Mouse (Mus musculus) kidney, postnatal 0 days (tissue): ENCODE data around the gene Lemd1. TPM values are rescaled to one million over a fixed set of nuclear protein-coding genes. Genes with fewer than 3 reads are reported as not detected.

ENCODE experiments used
- ATAC-seq: fragments of 200-750 bp; cut with Nextera tagmentation; replicated peaks from 2 replicates; pipeline ENCODE4 v1.8.0; 2017; ENCODE audit warnings: low read depth, moderate number of reproducible peaks, moderate TSS enrichment, moderate library complexity; ENCODE audit not compliant: low FRiP score
- DNase-seq: peaks from one replicate; pipeline ENCODE4 v3.0.0-alpha.2; 2016; ENCODE audit warnings: low spot score
- H3K27ac ChIP-seq: fragments of 300-500 bp; sonication (generic); 2 replicates; pipeline ENCODE4 v1.5.1; 2014; ENCODE audit warnings: mild to moderate bottlenecking
- H3K27me3 ChIP-seq: fragments of 300-500 bp; sonication (generic); 2 replicates; pipeline ENCODE4 v1.6.1; 2014; ENCODE audit warnings: low read length, mixed read lengths; ENCODE audit not compliant: insufficient read depth
- H3K36me3 ChIP-seq: fragments of 300-500 bp; sonication (generic); 2 replicates; pipeline ENCODE4 v1.6.1; 2014; ENCODE audit warnings: low read length, mixed read lengths; ENCODE audit not compliant: insufficient read depth
- H3K4me1 ChIP-seq: fragments of 300-500 bp; sonication (generic); replicated peaks from 2 replicates; pipeline ENCODE4 v1.6.1; 2014; ENCODE audit warnings: antibody characterized with exemption, low read length, mixed read lengths; ENCODE audit not compliant: insufficient read depth
- H3K4me2 ChIP-seq: fragments of 300-500 bp; sonication (generic); 2 replicates; pipeline ENCODE4 v1.6.1; 2014; ENCODE audit warnings: mild to moderate bottlenecking, low read length, moderate library complexity, mixed read lengths
- H3K4me3 ChIP-seq: fragments of 300-500 bp; sonication (generic); replicated peaks from 2 replicates; pipeline ENCODE4 v1.5.1; 2014; ENCODE audit warnings: low read depth, low read length
- H3K9ac ChIP-seq: fragments of 300-500 bp; sonication (generic); 2 replicates; pipeline ENCODE4 v1.6.1; 2014; ENCODE audit warnings: low read depth, low read length
- H3K9me3 ChIP-seq: fragments of 300-500 bp; sonication (generic); replicated peaks from 2 replicates; pipeline ENCODE4 v1.6.1; 2016; ENCODE audit warnings: low read length, inconsistent platforms, mixed read lengths
- CTCF ChIP-seq: IDR thresholded peaks from 2 replicates; pipeline ENCODE4 v1.5.1; 2016; ENCODE audit warnings: antibody characterized with exemption, low read depth, mild to moderate bottlenecking, moderate library complexity
- WGBS: fragments of 180-500 bp; shearing (Covaris S2); extraction: QIAGEN DNeasy Blood & Tissue Kit; methylation state at CpG from one replicate; pipeline ENCODE4 v1.1.7; 2014; 5-methylcytosine and 5-hydroxymethylcytosine counted together
- polyA plus RNA-seq: library from polyadenylated mRNA; unstranded; fragments of >200 nt; fragmentation: Nextera tagmentation; extraction: Ambion mirVana; gene quantifications from 2 replicates; pipeline ENCODE4 v1.2.1, GENCODE M21; 2015

The Lemd1 gene
- polyA plus RNA-seq, 1 experiment from 2014 or later, result 0.37 TPM

DNA sequence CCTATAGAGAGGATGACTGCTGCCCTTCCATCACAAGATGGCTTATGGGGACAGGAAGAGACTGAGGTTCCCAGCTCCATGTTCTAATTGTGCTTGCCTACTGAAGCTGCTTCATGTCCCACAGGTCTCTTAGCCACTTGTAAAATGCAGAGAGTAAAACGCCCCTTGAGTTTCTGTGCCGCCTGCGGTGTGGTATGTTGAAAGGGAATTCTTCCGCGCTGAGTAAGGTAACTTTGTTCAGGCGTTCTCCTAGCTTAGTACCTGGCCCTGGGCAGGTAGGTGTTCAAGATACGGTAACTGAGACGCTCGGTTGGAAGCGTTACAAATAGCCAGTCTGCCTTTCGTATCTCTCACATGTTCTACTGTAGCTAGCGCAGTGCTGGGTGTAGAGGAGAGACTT lies 20.4 kb downstream of the Lemd1 start:
- Histone ChIP-seq H3K27ac (no peak overlapping the region), H3K4me3 (no peak overlapping the region), H3K4me2 (peak overlapping the region; percentile 43; the same call in 1 of the 2 replicates), H3K36me3 (no peaks in the 10 kb centered on the region), H3K27me3 (no peaks in the 10 kb centered on the region), H3K4me1 (0 out of 2 replicates have a peak, but pooled peaks cover 3% of the 10 kb centered on the region), H3K9me3 (no peaks in the 10 kb centered on the region), H3K9ac (no peak overlapping the region)
- TF ChIP-seq CTCF, result no peak
- 42% methylated on average over 12 of the region's 12 CpGs for WGBS
- DNase-seq, result no peak
- no peak for ATAC-seq

DNA sequence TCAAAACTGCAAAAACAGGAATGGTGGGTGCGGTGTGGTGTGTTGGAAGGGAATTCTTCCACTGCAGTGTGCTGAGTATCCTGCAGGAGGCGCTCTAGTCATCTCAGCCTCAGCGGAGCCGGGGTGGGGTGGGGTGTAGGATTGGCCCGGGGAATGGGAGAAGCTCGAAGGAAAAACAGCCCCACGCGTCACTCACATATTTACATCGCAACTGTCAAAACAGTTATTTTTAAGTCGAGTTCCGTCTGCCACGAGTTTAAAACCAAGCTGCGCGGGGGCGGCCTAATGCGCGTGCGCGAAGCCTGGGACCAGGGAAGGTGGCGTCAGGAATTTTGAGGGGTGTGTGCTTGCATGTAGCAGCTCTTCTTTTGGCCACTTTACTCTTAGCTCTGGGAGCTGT lies 21.0 kb downstream of the Lemd1 start:
- Histone ChIP-seq H3K36me3 (no peaks in the 10 kb centered on the region), H3K4me2 (peak overlapping the region; percentile 43), H3K27me3 (no peaks in the 10 kb centered on the region), H3K4me1 (0 out of 2 replicates have a peak, but pooled peaks cover 3% of the 10 kb centered on the region), H3K4me3 (peak overlapping the region; percentile 16; the same call in 1 of the 2 replicates), H3K27ac (no peak overlapping the region), H3K9me3 (no peaks in the 10 kb centered on the region), H3K9ac (no peak overlapping the region)
- 0 out of 2 replicates have a peak, but pooled peaks have one; percentile 25 for ATAC-seq
- 4% methylated on average over 20 of the region's 20 CpGs for WGBS
- TF ChIP-seq CTCF, result peak; percentile 72
- peak; percentile 69 for DNase-seq

DNA sequence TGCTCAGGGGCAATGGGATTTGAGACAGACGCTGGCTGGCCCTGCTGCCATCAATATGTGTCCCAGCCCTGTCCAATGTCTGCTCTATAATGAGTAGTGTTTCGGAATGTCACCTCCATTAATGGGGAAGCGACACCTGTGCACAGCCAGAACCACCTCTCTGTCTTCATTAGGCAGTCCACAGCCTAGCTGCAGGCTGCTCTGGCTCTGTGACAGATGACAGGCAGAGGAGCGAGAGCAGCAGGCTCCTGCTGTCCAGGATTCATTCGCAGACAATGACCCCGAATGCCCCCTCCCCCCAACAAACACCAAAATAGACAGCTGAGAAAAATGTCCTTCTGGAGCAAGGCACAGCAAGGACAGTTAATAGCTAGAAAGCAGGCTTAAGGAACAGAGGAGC lies 21.8 kb downstream of the Lemd1 start:
- Histone ChIP-seq H3K9ac (no peak overlapping the region), H3K9me3 (no peaks in the 10 kb centered on the region), H3K27ac (no peak overlapping the region), H3K27me3 (no peaks in the 10 kb centered on the region), H3K36me3 (no peaks in the 10 kb centered on the region), H3K4me3 (no peak overlapping the region), H3K4me2 (no peak overlapping the region), H3K4me1 (0 out of 2 replicates have a peak, but pooled peaks cover 3% of the 10 kb centered on the region)
- no peak for TF ChIP-seq CTCF
- ATAC-seq (no peak), DNase-seq (peak; percentile 14)
- WGBS, result 42% methylated on average over 6 of the region's 6 CpGs

DNA sequence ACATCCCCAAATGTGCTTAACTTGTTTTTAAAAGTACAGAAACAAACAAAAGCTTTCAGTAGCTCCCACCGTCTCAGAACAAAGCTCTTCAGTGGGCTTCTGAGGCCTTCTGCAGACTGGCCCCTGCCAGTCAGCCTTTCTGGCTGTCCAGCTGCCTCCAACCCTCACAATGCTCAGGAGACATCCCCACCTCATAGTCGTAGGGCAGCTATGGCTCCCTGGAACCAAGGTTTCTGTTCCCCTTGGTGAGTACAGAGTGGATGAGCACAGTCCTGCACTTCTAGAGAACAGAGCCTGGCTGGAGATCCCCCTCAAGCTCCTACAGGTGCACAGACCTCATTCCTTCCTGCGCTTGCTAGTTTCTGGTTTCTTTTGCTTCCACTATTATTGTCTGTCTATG lies 25.0 kb downstream of the Lemd1 start:
- Histone ChIP-seq H3K36me3 (no peaks in the 10 kb centered on the region), H3K9me3 (no peaks in the 10 kb centered on the region), H3K4me2 (no peak overlapping the region), H3K4me3 (no peak overlapping the region), H3K27ac (no peak overlapping the region), H3K4me1 (0 out of 2 replicates have a peak, but pooled peaks cover 3% of the 10 kb centered on the region), H3K9ac (no peak overlapping the region), H3K27me3 (no peaks in the 10 kb centered on the region)
- WGBS, result 60% methylated on average over 3 of the region's 3 CpGs
- TF ChIP-seq CTCF, result no peak
- DNase-seq (no peak), ATAC-seq (no peak)

DNA sequence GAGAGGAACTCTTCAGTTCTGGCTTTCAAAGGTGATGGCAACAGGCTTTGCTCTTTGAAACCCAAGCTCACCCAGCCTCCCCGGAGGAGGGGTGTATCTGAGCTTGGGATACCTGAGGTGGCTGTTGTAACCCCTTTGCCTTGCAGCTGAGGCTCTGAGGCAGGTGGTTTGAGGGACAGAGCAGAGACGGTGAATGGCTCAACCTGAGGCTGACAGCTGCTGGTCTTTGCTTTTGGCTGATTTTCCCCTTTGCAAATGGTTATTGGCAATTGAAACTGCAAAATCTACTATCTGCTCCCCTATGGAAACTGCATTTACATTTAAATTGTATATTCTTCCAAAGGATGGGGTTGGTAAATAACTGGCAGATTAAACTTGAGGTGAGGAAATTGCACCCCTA lies 30.4 kb downstream of the Lemd1 start:
- no peaks in the 10 kb centered on the region for H3K36me3 ChIP-seq
- DNase-seq (no peak), ATAC-seq (no peak)
- TF ChIP-seq CTCF, result no peak
- no peak overlapping the region for H3K9ac ChIP-seq
- H3K4me2 ChIP-seq, result no peak overlapping the region
- WGBS, result 40% methylated on average over 2 of the region's 2 CpGs
- H3K27ac ChIP-seq, result no peak overlapping the region
- H3K27me3 ChIP-seq, result no peaks in the 10 kb centered on the region
- no peaks in the 10 kb centered on the region for H3K4me1 ChIP-seq
- no peaks in the 10 kb centered on the region for H3K9me3 ChIP-seq
- no peak overlapping the region for H3K4me3 ChIP-seq

DNA sequence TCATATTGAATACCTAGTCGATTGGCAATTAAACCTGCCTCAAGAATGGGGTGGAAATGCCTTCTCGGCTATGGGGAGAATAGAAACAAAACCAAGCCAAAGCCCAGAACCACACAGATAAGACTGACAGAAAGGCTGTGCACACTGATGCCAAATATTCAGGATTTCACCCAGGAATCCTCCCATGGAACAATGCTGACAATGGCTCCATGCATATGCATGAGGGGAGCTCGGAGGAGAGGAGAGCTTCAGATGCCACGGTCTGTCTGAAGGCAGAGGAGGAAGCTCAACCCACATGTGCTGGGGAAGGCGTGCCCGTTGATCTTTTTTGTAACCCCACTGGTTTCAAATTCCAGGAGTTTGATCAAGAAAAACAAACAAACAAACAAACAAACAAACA lies 30.9 kb downstream of the Lemd1 start:
- no peak overlapping the region for H3K9ac ChIP-seq
- 38% methylated on average over 6 of the region's 6 CpGs for WGBS
- no peaks in the 10 kb centered on the region for H3K27me3 ChIP-seq
- no peak for DNase-seq
- H3K9me3 ChIP-seq, result no peaks in the 10 kb centered on the region
- H3K27ac ChIP-seq, result no peak overlapping the region
- TF ChIP-seq CTCF, result no peak
- ATAC-seq, result no peak
- H3K4me3 ChIP-seq, result no peak overlapping the region
- H3K36me3 ChIP-seq, result no peaks in the 10 kb centered on the region
- no peak overlapping the region for H3K4me2 ChIP-seq
- no peaks in the 10 kb centered on the region for H3K4me1 ChIP-seq

DNA sequence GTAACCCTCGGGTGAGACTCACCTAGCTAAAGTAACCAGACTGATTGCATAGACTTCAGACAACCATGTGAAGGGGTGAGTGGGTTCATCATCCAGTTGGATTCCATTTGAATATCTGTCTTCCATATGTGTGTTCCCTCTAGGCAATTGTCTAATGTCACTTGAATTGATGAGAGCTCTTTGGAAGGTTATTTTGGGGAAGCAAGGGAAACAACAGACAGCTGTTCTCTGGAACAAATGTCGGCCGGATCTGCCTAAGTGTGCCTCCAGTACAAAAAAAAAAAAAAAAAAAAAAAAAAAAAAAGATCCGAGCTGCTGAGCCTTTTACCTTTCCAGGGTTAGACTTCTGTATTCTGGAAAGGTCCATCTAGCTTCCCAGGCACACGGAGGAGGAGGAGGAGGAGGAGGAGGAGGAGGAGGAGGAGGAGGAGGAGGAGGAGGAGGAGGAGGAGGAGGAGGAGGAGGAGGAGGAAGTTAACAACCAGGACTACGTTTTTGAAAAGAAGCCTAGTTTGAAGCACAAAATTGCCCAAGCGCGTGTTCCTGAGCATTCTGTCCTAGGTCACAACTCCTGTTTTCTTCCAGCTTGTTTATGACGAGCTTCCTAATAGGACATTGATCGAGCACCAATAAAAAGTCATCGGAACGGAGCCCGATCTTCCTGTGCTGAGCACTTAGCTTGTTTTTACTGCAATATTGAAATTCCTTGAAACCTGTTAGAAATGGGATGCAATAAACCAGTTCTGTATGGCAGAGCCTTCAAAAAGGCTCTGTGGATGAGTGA lies 35.3 kb downstream of the Lemd1 start:
- peak; percentile 30 for DNase-seq
- ATAC-seq, result no peak

More for the DNA sequence above, 35.3 kb downstream of the Lemd1 start:
- no peak for TF ChIP-seq CTCF
- H3K4me1 ChIP-seq, result no peaks in the 10 kb centered on the region
- H3K27me3 ChIP-seq, result no peaks in the 10 kb centered on the region
- 54% methylated on average over 13 of the region's 13 CpGs for WGBS
- H3K9ac ChIP-seq, result no peak overlapping the region
- no peak overlapping the region for H3K27ac ChIP-seq
- H3K4me3 ChIP-seq, result no peak overlapping the region
- no peaks in the 10 kb centered on the region for H3K36me3 ChIP-seq
- H3K4me2 ChIP-seq, result no peak overlapping the region
- H3K9me3 ChIP-seq, result no peaks in the 10 kb centered on the region
